Mouse (Mus musculus) brain, embryonic 14.5 days (tissue): ENCODE results near the gene Klf16. TPM values are rescaled to one million over a fixed set of nuclear protein-coding genes. Genes with fewer than 3 reads are reported as not detected.

Source experiments
- DNase-seq: peaks from one replicate; pipeline ENCODE4 v3.0.0-alpha.2; 2011; ENCODE audit warnings: low read depth
- CTCF ChIP-seq: fragments of 200-500 bp; IDR thresholded peaks from 2 replicates; pipeline ENCODE4 v1.5.1; 2012; ENCODE audit warnings: inconsistent platforms, mild to moderate bottlenecking, moderate library complexity, borderline replicate concordance; ENCODE audit not compliant: insufficient read depth, insufficient read length; ENCODE audit errors: extremely low read depth
- POLR2A ChIP-seq: fragments of 200-500 bp; IDR thresholded peaks from 2 replicates; pipeline ENCODE4 v1.6.1; 2012; ENCODE audit warnings: mild to moderate bottlenecking, inconsistent platforms, borderline replicate concordance; ENCODE audit not compliant: poor library complexity, insufficient read depth, insufficient read length, severe bottlenecking; ENCODE audit errors: extremely low read depth
- polyA plus RNA-seq: library from polyadenylated mRNA; depleted of rRNA; stranded (reverse); fragments of >200 nt; gene quantifications from 2 replicates; pipeline ENCODE4 v1.2.3, GENCODE M21; 2012

Gene Klf16
- polyA plus RNA-seq, 1 experiment, result 12.2 TPM

DNA sequence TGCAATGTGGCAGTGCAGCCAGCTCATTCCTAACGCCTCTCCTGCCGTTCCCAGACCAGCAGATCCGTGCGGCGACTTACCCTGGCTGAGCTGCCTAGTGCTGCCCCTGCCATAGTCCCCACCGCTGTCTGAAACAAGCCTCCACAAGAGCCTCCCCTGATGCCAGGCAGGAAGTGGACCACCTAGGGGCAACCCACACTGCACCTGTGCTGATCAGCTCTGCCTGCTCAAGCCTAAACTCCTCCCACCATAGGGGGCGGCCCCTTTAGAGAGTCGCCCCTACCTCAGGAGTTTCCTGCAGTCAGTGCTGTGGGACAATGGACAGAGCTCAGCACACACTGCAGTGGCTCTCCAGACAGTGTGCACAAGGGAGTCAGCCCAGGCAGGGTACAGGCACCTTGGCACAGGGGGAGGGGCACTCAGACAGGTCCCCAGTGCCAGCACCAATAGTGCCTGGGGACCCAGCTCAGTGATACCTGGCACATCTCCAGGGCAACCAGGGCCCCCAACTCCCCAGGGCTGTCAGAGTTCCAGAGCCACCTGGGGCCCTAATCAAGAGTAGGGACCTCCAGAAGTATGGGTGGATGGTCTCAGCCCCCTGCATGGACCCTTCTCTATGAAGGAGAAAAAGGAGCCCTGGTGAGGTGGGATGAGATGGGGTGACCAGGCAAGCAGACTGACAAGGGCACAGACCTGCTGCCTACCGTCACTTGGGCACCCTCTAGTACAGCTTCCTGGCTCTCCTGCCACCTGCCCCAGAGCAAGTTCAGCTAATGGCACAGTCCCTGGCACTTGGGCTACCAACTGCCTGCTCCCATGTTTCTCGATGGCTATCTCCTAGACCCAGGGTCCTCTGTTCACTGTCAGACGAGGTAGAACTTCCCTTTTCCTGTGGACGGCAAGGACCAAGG, 7.8 kb upstream of the Klf16 start:
- DNase-seq, result no peak

GRCm38 (mm10) chr10:80584045-80584488, 6.9 kb upstream of the Klf16 start:
- no peak for DNase-seq
- TF ChIP-seq CTCF (no peak), POLR2A (no peak)

More for the DNA sequence above, 7.8 kb upstream of the Klf16 start:
- TF ChIP-seq POLR2A (no peak), CTCF (no peak)

DNA sequence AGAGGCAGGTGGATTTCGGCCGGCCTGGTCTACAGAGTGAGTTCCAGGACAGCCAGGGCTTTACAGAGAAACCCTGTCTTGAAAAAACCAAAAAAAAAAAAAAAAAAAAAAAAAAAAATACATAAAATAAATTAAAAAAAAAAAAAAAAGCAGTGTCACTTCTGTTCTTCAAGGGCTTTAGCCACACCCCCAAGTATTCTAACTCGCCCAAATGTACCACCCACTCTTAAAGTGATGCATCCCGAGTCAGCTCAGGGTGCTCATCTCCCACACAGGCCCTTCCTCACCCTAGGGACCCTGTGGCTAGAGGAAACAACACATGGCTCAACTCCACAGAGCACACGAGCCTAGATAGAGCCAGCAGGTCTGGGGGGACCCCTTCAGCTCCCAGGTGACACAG, 5.9 kb upstream of the Klf16 start:
- no peak for TF ChIP-seq CTCF
- TF ChIP-seq POLR2A, result no peak
- DNase-seq, result no peak

- peak; percentile 71 for DNase-seq
- TF ChIP-seq CTCF (peak; percentile 55; the same call in 1 of the 2 replicates), POLR2A (no peak)
Measured at GRCm38 (mm10) chr10:80578911-80579310, 1.8 kb upstream of the Klf16 start.

DNA sequence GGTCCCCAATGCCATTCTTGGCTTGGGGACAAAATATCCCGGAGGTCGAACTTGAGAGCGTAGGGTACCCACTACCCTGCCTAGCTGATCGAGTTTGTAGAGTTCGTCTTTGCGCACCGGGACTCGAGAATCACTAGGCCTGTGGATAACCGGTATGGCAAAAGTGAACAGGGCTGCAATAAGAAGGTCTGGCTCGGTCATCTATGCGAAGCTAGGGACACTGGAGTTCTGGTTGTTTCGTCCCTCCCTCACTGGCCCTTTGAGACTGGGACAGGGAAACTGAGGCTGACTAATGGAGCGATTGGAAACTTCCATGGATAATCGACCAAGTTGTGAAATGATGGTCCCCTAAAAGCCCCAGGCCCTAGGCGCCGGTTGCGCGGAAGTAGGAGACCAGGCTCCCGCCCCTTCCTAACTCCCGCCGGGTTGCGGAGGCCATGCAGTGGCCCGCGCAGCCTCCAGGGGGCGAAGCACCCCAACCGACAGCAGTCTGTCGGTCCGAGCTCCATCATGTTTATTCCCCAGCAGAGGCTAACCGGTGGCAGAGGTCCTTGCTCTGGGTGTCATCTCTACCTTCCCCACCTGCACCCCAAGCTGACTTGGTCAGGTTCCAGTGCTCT, 1.1 kb upstream of the Klf16 start:
- DNase-seq, result peak; percentile 82
- TF ChIP-seq CTCF (peak; percentile 77), POLR2A (no peak)

- TF ChIP-seq CTCF, result no peak
- no peak for TF ChIP-seq POLR2A
- peak; percentile 30 for DNase-seq
Measured at GRCm38 (mm10) chr10:80576351-80577194, 548 bp downstream of the Klf16 start.

GRCm38 (mm10) chr10:80575925-80576324, 1.2 kb downstream of the Klf16 start:
- no peak for TF ChIP-seq POLR2A
- TF ChIP-seq CTCF, result no peak
- DNase-seq, result no peak

GRCm38 (mm10) chr10:80574896-80575295, 2.2 kb downstream of the Klf16 start:
- DNase-seq, result no peak
- TF ChIP-seq CTCF (no peak), POLR2A (no peak)

DNA sequence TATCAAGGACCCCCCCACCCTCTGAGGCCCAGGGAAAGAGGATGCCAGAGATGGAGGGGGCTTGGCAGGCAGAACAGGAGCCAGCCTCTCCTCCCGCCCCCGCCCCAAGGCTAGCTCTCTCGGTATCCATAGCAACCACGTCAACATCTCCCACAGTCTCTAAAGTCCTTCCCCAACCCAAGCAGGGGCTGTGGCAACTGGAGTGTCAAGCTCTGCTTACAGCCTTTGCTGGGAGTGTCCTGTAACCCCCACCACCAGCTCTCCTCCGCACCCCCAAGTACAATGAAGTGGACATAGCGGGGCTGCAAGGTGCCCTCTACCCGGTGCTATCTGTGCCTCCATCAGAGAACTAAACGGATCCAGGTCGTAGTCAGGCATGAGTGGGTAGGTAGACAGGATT, 3.2 kb downstream of the Klf16 start:
- DNase-seq, result peak; percentile 45

GRCm38 (mm10) chr10:80572477-80572876, 4.6 kb downstream of the Klf16 start:
- no peak for TF ChIP-seq CTCF
- TF ChIP-seq POLR2A, result no peak
- no peak for DNase-seq

More for the DNA sequence above, 3.2 kb downstream of the Klf16 start:
- TF ChIP-seq POLR2A (no peak), CTCF (no peak)

DNA sequence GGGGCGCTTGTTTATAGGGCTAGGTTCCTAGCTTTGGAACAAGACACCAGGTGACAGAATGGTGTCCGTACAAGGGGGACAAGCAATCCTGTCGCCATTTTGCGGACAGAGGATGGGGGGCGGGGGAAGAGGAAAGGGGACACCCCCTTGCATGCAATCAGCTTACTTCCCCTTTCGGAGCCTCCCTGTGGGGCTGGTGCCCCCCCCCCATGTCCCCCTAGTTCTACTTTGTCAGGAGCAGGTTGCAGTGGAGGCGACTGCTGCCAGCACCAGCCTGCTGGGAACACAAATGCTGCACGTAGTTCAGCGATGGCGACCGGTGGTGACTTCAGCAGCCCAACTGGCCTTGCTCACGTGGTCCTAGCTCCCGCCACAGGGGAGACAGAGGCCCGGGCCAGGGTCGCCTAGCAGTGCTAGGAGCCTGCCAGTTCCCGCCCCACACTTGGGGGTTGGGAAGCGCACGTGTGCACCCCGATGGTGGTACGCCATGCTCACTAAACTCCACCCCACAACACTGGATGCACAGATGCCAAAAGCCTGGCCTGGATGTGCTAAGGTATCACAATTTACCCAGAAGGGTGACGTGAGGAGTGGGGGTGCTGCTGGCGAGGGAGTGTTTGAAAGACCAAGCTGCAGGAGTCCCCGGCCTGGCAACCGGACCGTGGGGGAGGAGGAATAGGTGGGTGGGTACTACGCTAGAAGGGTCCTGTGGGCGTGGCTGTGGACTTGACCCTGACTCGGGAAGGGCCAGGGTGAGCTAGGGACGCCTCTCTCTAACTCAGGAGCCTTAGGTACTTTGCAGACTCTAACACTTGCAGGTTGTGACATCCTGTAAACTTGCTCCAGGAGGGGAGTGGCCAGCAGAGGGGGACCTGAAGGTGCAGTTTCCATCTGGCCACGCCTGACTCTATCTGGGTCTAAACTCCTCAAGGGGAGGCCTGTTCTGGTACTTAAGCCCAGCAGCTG, 6.0 kb downstream of the Klf16 start:
- TF ChIP-seq POLR2A (no peak), CTCF (no peak)
- DNase-seq, result peak; percentile 63

DNA sequence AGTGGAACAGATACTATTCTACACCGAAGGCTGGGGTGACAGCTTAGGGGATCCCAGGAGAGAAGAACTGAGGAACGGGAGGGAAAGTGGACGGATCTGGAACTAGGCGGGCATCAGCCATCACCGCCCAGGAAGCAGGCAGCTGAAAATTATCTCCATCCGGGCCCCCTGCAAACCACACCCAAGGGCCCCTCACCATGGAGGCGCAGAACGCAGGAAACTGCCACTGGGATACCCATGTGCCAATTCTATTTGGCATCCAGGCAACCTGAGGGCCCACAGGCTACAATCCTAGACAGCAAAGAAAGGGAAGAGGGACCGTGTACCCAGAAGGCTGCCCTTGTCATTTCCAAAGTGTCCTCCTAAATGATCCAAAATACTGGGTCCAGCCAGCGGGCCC, 6.7 kb downstream of the Klf16 start:
- DNase-seq, result no peak
- TF ChIP-seq CTCF (no peak), POLR2A (no peak)

GRCm38 (mm10) chr10:80569664-80570066, 7.5 kb downstream of the Klf16 start:
- no peak for DNase-seq
- no peak for TF ChIP-seq CTCF
- TF ChIP-seq POLR2A, result no peak
